Comparison of ENCODE assay signal across 20 mouse cellular contexts in genomic region chr10:5497859-5498258, GRCm38 (mm10).
"Had no signal": no experiment of that assay in that cellular context is flagged by ENCODE, and none has a peak within 500 bp of the region (broad histone marks: within the 10 kb centered on the region; RNA-seq: fewer than 3 reads in every experiment).

No protein-coding gene starts in this region.

- DNase-seq: kidney, postnatal 10 days; layer of hippocampus, adult 9-11 months; liver; lung, adult 18-20 months; lung, postnatal 10 days; lung, postnatal 36 days; retina, postnatal 1 day; thymus, adult 18-20 months; thymus, postnatal 36 days had no signal

- H3K4me2 ChIP-seq: limb, embryonic 13.5 days; liver, embryonic 12.5 days; liver, embryonic 15.5 days; lung, embryonic 15.5 days; midbrain, embryonic 13.5 days; neural tube, embryonic 13.5 days had no signal

- ATAC-seq: liver, embryonic 12.5 days; midbrain, embryonic 13.5 days; midbrain, embryonic 16.5 days had no signal

- H3K4me3 ChIP-seq: limb, embryonic 10.5 days; limb, embryonic 13.5 days; liver, embryonic 12.5 days; liver, embryonic 15.5 days; lung, embryonic 15.5 days; megakaryocyte, embryonic 14.5 days; midbrain, embryonic 10.5 days; midbrain, embryonic 13.5 days; myocyte; neural tube, embryonic 13.5 days had no signal

- H3K9me3 ChIP-seq: limb, embryonic 10.5 days; limb, embryonic 13.5 days; liver, embryonic 12.5 days; liver, embryonic 15.5 days; lung, embryonic 15.5 days; megakaryocyte, embryonic 14.5 days; midbrain, embryonic 10.5 days; midbrain, embryonic 13.5 days; neural tube, embryonic 13.5 days had no signal

- H3K36me3 ChIP-seq: limb, embryonic 10.5 days; limb, embryonic 13.5 days; liver, embryonic 12.5 days; liver, embryonic 15.5 days; lung, embryonic 15.5 days; midbrain, embryonic 10.5 days; midbrain, embryonic 13.5 days; neural tube, embryonic 13.5 days had no signal

- H3K27me3 ChIP-seq: limb, embryonic 13.5 days; liver, embryonic 12.5 days; liver, embryonic 15.5 days; lung, embryonic 15.5 days; megakaryocyte, embryonic 14.5 days; midbrain, embryonic 13.5 days; neural tube, embryonic 13.5 days had no signal

- H3K9ac ChIP-seq: limb, embryonic 13.5 days; liver, embryonic 12.5 days; liver, embryonic 15.5 days; lung, embryonic 15.5 days; midbrain, embryonic 13.5 days; neural tube, embryonic 13.5 days had no signal

- H3K4me1 ChIP-seq: limb, embryonic 10.5 days; limb, embryonic 13.5 days; liver, embryonic 12.5 days; liver, embryonic 15.5 days; lung, embryonic 15.5 days; midbrain, embryonic 10.5 days; midbrain, embryonic 13.5 days; neural tube, embryonic 13.5 days had no signal

- H3K27ac ChIP-seq: limb, embryonic 10.5 days; limb, embryonic 13.5 days; liver, embryonic 12.5 days; liver, embryonic 15.5 days; lung, embryonic 15.5 days; midbrain, embryonic 10.5 days; midbrain, embryonic 13.5 days; neural tube, embryonic 13.5 days had no signal
